Mouse (Mus musculus) heart, adult 9 months (tissue): ENCODE measurements around the gene Tnks1bp1.

ENCODE experiments used
- DNase-seq, 2 experiments: peaks; one replicate each; pipeline ENCODE4 v3.0.0; 2022; ENCODE audit warnings: low spot score in 2 of 2

Gene Tnks1bp1

DNA sequence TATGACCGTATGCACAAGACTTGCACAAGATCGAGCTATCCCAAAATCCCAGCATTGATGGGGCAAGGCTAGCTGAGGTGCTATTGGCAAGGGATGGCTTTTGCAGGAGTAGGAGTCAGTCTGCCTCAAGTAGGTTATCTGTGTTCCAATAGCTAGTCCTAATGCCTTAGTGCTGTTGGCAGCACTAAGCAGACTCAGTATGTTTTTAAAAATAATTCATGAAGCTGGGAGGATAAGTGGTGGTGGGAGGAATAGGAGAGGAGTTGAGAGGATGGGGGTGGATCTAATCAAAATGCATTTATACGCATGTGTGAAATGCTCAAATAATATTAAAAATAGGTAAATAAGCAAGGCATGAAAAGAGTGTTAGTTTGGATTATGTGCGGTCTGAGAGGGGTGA, 43.5 kb downstream of the Tnks1bp1 start:
- no peak for DNase-seq

DNA sequence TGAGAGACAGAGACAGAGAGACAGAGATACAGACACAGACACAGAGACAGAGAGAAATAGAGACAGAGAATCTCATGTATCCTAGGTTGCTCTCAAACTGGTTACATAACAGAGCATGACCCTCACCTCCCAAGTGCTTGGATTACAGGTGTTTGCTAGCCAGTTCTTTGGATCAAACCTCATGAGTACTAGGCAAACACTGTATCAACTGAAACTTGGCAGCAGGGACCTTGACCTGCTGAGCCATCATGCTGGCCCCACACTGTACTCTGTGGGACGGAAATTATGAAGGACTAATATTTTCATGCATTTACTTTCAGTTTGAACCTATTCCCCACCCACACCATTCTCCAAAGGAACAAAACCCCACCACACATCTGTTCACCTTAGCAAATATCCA, 45.6 kb downstream of the Tnks1bp1 start:
- DNase-seq: no peak

DNA sequence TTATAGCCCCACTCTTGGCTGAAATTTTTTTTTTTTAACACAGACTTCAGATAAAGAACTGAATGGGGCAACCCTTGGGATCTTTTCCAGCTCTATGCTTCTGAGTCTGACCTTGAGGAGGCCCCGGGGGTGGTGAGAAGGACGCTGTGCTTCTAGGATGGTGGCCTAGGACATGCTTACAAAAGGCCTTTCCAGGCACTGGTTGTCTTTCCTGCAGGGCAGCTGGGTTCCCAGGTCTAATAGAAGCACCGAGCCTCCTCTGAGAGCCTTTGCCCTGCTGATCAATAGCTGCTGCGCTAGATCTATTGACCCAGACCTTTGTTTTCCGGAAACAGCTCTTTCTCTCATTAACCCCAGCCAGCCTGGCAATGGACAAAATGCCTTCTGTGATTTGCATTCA, 48.1 kb downstream of the Tnks1bp1 start:
- no peak for DNase-seq

DNA sequence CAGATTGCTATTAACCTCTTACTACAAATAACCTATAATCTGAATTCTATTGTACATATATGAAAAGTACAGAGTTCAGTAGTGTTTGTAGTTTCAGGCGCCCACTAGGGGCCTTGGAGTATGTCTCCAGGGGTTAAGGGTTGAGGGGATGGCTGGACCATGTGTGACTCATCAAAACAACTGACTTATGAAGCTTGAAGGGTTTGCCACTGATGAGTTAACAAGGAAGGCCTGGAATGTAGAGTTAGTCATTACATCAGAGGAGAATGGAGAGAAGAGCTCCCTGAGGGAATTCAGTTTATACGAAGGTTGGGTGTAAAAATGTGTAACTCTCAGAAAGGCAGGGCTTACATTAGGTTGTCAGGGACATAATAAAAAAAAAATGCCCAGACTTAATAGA, 50.2 kb downstream of the Tnks1bp1 start:
- DNase-seq: no peak

DNA sequence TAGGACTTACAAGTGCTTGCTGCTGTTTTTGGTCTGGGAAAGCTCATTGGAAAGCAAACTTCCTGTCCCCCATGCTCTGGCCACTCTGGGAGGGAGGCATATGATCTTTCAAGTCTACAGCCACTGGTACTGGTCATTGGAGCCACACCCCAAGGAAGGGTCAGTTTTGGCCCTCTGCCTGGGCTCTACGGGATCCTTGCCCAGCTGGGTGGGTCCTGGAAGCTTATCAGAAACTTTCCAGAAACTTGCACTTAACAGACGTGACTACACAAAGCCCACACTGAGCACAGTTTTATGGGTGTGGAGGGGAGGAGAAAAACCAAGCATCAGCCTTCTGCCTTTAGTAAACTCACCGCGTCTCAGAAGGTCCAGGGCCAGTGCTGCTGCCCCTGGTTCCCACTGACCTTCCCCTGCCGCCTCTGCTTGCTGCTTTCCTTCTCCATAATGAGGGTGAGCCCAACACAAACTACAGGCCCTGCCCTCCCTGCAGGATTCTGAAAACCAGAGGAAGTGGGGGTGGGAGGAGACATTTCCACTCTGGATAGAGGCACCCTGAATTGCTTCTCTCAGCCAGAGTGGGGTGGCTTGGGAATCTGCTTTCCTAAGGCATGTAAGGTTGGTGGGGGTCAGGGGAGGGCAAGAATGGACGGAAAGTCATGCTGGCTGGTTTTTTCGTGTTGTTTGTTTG, 51.1 kb downstream of the Tnks1bp1 start:
- peak; percentile 89 to 91 for DNase-seq

DNA sequence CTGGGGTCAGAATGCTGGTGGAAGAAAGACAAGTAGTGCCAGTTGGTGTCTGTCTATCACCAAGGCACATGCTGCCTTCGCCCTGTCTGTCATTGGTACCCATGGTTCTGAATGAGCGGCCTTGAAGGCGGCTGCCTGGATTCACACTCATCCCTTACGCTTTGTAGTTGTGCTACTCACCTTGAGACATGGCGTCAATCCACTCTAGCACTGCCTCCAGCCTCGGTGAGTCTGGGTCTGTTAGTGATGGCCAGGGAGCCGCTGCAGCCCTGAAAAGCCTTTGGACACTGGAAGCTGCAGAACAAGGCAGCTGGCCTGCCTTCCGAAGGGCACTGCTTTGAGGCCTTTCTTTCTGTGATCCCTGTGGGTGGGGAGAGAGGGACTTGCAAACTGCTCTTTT, 55.4 kb downstream of the Tnks1bp1 start:
- DNase-seq: no peak

DNA sequence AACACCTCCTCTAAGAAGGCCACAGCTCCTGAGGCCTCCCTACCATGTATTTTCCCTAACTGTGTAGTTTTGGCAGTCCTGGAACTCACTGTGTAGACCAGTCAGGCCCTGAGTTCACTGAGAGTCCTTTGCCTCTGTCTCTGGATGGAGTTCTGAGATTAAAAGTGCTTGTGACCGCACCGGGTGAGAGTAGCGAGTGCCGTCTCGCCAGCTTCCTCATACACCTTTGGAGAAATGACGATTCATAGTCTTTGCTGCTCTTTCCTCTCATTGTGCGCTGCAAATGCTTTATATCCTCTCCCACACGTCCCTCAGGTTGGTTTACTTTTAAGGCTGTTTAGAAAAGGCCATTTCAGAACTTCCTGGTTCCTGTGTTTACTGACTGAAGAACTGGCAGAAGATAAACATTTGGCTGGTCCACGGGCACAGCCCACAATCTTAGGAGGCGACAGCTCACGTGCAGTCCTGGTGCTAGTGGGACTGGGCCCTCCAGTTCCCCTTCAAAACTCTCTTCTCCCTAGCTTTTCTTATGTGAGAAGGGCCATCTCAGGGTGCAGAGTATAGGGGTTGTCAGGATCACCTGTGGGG, 57.7 kb downstream of the Tnks1bp1 start:
- no peak for DNase-seq

DNA sequence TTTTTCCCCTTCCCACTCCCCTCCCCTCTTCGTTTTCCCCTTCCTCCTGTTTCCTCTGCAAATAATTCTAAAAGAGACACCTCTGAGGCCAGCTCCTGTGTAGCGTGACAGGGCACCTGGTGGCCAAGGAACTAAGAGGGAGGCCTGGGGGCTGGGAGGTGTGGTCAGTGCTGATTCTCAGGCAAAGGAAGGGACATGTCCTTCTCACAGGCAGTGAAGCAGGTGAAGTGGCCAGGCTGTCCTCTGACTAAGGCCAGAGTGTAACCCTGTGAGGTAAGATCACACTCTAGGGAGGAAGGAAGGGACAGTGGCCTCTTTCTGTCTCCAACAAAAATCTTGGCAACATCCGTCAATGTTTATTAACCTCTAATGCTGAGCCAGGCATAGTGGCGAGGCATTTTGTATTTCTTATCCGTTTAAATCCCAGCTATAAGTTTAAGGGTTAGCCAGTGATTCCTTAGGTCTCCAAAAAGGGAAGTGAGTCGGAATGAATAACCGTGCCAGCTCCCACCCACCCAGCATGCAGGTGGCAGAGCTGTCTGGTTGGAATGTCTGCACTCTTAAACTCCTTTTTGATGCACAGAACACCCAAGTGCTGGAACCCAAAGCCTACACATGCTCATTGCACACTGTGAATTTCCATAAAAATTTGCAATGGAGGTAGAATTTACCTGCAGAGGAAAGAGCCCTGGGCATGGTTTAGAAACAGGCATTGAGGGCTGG, 58.4 kb downstream of the Tnks1bp1 start:
- no peak for DNase-seq

DNA sequence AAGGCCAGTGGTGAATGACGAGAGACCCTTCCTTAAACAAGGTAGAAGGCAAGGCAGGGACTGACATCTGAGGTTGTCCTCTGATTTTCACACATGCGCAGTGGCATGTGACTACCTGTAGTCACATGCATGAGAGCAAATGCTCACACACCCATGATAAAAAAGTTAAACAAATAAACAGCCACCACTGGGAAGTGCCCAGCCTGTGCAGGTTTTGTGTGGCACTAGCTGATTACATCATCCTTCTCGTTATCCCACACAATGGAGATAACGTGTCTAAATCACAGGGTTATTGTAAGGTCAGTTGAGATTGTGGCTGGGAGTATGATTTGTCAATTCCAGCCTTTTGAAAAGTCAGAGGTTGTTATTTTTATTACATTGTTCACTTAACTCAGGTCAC, 59.1 kb downstream of the Tnks1bp1 start:
- no peak for DNase-seq

DNA sequence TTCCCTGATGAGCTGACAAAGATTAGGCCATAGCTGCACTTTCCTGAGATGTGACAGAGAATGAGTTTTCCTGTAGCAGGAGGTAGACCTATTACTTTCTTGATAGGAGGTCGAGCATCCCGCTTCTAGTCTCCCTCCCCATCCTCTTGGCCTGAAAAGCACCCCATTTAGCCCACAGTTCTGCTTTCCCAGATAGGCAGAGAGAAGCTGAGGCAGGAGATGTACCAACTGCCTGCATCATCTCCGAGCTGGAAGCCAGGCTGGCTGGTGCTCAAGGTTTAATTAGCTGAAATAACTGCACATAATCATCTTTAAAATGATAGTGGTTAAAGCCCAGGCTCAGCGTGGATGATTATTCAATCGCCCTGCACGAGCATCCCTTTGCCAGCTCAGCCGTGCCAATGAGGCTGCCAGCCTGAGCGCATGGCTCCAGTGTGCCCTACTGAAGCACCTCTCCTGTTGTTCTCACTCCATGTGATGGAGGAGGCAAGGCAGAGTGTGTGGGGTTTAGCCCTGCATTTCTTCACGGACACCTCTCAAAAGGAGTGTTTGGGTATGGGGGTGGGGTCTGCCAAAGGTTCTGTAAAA, 62.6 kb downstream of the Tnks1bp1 start:
- DNase-seq: no peak
